Mouse (Mus musculus) hindbrain, embryonic 13.5 days (tissue): ENCODE data around the gene Slc35g2. TPM values are rescaled to one million over a fixed set of nuclear protein-coding genes. Genes with fewer than 3 reads are reported as not detected.
A peak's percentile ranks its signal among the peaks of the same experiment; 100 is the strongest.

ENCODE experiments used
- ATAC-seq: fragments of 200-750 bp; cut with Nextera tagmentation; 2 replicates; pipeline ENCODE4 v1.8.0; 2017; ENCODE audit warnings: moderate TSS enrichment; ENCODE audit not compliant: low FRiP score
- H3K27ac ChIP-seq: fragments of 300-500 bp; sonication (generic); 2 replicates; pipeline ENCODE4 v1.5.1; 2015; ENCODE audit warnings: inconsistent platforms, mild to moderate bottlenecking, moderate library complexity
- H3K27me3 ChIP-seq: fragments of 300-500 bp; sonication (generic); 2 replicates; pipeline ENCODE4 v1.6.1; 2015; ENCODE audit warnings: mild to moderate bottlenecking, inconsistent platforms
- H3K36me3 ChIP-seq: fragments of 300-500 bp; sonication (generic); 2 replicates; pipeline ENCODE4 v1.6.1; 2015; ENCODE audit warnings: mild to moderate bottlenecking, inconsistent platforms
- H3K4me1 ChIP-seq: fragments of 300-500 bp; sonication (generic); replicated peaks from 2 replicates; pipeline ENCODE4 v1.6.1; 2015; ENCODE audit warnings: inconsistent platforms
- H3K4me2 ChIP-seq: fragments of 300-500 bp; sonication (generic); 2 replicates; pipeline ENCODE4 v1.6.1; 2015; ENCODE audit warnings: inconsistent platforms, mild to moderate bottlenecking, moderate library complexity
- H3K4me3 ChIP-seq: fragments of 300-500 bp; sonication (generic); 2 replicates; pipeline ENCODE4 v1.5.1; 2015; ENCODE audit warnings: mild to moderate bottlenecking, inconsistent platforms
- H3K9ac ChIP-seq: fragments of 300-500 bp; sonication (generic); 2 replicates; pipeline ENCODE4 v1.6.1; 2015; ENCODE audit warnings: mild to moderate bottlenecking, inconsistent platforms
- H3K9me3 ChIP-seq: fragments of 300-500 bp; sonication (generic); 2 replicates; pipeline ENCODE4 v1.6.1; 2016; ENCODE audit warnings: inconsistent platforms
- WGBS: fragments of 180-500 bp; shearing (Covaris S2); methylation state at CpG from one replicate; pipeline ENCODE4 v1.1.7; 2015; 5-methylcytosine and 5-hydroxymethylcytosine counted together
- polyA plus RNA-seq: library from polyadenylated mRNA; unstranded; fragments of >200 nt; fragmentation: Nextera tagmentation; extraction: Ambion mirVana; gene quantifications from 2 replicates; pipeline ENCODE4 v1.2.1, GENCODE M21; 2015

The Slc35g2 gene
- polyA plus RNA-seq, 1 experiment from 2014 or later: 15.4 TPM

DNA sequence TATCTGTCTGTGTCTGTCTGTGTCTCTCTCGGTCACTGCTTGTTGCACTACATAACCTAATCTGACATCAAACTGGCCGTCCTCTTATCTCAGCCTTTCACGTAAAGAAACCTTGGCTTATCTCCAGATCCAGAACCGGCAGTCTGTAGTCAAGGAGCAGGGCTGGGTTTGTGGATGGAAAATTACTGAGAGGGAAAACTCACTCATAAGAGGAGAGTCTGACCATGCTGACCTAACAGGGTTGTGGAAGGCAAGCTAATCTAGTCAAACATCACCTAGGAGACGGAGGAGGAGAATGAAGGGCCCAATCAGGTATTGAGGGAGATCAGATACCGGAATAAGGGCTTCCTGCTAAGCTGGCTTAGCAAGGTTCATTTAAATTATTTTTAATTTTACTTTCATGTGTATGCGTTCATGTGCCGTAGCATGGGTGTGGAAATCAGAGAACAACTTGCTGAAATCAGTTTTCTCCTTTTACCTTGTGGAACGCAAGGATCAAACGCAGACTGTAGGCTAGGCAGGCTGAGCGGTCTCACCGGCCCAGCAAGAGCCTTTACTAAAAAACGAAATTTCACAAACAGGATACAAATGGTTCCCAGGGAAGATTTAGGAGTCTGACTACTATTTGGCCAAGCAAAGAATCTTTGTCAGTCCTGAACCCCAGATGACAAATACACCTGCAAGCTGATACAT lies 12.1 kb upstream of the Slc35g2 start:
- H3K36me3 ChIP-seq: no peaks in the 10 kb centered on the region
- H3K4me3 ChIP-seq: no peak overlapping the region
- peak overlapping the region; percentile 35 for H3K27ac ChIP-seq
- H3K27me3 ChIP-seq: no peaks in the 10 kb centered on the region
- peaks cover 19% of the 10 kb centered on the region for H3K4me1 ChIP-seq
- 64% methylated on average over 13 of the region's 13 CpGs for WGBS
- no peak overlapping the region for H3K4me2 ChIP-seq
- ATAC-seq: no peak
- no peaks in the 10 kb centered on the region for H3K9me3 ChIP-seq
- no peak overlapping the region for H3K9ac ChIP-seq

DNA sequence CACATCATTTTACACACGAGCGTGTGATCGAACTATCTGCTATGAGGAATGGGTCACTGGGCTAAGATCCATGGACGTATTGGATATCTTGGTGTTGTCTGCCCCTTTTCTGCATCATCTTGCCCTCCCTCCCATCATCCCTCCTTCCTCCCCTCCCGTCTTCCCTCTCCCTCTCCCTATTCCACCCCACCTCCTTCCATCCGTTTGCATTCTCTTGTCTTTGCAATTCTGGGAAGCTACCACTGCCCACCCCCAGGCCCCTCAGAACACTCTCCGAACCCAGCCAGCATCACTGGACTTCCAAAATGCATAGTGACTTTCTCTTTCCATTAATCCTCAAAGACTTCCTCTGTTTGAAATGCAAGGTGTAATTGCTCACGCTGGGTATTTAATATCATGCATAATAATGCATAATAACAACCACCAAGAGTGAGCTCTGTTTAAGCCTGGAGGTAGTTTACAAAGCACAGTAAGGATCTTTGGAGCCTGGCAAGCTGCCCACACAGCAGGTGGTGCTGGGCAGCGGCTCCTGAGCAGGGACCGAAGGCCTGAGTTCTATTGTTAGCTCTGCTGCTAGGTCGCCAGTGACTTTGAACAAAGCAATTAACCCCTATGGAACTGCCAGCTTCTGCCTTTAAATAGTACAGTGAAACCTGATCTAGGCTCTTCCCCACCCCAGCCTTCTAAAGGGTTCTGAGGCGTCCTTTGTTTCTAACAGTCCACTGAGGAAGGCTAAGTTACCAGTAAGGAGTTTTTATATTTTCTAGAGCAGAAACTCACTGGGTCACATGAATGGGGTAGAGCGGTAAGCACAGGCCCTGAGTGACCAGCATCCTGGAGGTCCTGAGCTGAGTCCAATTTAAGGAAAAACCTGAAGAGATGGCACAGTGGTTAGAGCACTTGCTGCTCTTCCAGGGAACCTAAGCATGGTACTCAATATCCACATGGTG lies 10.9 kb upstream of the Slc35g2 start:
- no peak overlapping the region for H3K4me2 ChIP-seq
- ATAC-seq: 0 out of 2 replicates have a peak, but pooled peaks have one; percentile 24
- no peaks in the 10 kb centered on the region for H3K9me3 ChIP-seq

DNA sequence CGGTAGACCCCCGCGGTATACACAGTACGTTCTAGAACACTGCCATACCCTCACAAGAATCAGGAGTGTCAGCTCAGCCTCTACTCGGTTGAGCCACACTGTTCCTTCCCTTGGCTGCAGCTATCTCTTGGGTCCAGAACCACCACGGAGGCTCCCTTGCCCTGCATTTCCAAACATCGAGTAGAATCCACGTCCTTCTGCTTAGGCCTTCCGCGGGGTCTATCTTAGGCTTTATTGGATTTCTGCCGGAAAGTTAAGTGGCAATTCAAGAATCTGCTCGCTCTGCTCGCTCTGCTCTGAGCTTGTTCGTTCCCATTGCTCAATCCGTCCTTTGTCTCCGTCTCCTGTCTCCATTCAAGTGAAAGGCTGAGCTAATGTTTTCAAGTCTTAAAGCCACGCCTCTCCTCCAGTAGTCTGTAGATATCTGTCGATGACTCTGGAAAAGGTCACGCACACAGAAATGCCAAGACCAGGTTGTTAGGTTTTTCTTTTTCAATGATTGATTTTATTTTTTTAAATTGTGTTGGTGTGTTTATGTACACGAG lies 9.4 kb upstream of the Slc35g2 start:
- Histone ChIP-seq H3K27ac (no peak overlapping the region), H3K4me3 (no peak overlapping the region), H3K9me3 (no peaks in the 10 kb centered on the region), H3K36me3 (no peaks in the 10 kb centered on the region), H3K4me2 (no peak overlapping the region), H3K4me1 (peaks cover 19% of the 10 kb centered on the region), H3K27me3 (no peaks in the 10 kb centered on the region), H3K9ac (no peak overlapping the region)
- WGBS: 51% methylated on average over 20 of the region's 20 CpGs
- no peak for ATAC-seq

More for the DNA sequence above, 10.9 kb upstream of the Slc35g2 start:
- Histone ChIP-seq H3K9ac (no peak overlapping the region), H3K4me1 (peaks cover 19% of the 10 kb centered on the region), H3K4me3 (no peak overlapping the region), H3K27me3 (no peaks in the 10 kb centered on the region), H3K36me3 (no peaks in the 10 kb centered on the region), H3K27ac (peak overlapping the region; percentile 72)
- WGBS: 27% methylated on average over 13 of the region's 13 CpGs

DNA sequence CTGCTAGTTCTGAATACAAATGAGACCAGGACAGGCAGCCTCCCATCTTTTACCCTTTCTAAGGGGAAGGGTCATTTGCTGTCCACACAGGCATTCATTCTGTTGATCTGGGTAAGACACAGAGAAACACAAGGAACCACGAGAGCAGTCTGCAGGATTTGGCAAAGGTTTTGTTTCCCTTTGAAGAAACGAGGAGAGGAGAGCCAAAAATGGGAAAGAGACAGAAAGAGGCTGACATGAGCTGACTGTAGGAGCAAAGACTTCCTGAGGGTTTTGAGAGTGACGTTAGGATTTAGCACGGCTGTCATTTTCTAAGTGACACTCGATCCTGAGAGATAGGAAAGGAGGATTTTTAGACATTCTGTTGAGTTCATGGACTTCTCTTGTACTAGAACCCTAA lies 3.1 kb upstream of the Slc35g2 start:
- Histone ChIP-seq H3K27ac (no peak overlapping the region), H3K27me3 (no peaks in the 10 kb centered on the region), H3K9me3 (no peaks in the 10 kb centered on the region), H3K4me3 (no peak overlapping the region), H3K9ac (no peak overlapping the region), H3K4me1 (peaks cover 11% of the 10 kb centered on the region), H3K36me3 (no peaks in the 10 kb centered on the region), H3K4me2 (no peak overlapping the region)
- ATAC-seq: no peak
- 54% methylated on average over 5 of the region's 5 CpGs for WGBS

DNA sequence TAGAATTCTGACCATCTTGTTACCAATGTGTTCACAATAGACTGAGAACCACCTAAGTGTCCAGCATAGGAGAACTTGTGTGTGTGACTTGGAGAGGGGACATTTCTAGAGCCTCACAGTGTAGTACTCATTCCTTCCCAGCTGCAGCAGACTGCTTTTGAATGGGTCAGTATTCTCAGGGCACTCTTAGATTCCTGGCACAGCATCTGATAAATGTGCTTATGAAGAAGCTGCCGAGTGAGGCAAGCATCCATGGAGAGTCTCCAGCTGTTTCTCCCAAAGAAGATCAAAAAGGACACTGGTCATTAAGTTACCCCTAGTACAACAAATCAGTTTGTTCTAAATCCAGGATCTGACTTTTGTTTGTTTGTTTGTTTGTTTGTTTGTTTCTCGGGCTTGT lies 2.4 kb upstream of the Slc35g2 start:
- H3K4me1 ChIP-seq: peaks cover 11% of the 10 kb centered on the region
- no peak for ATAC-seq

DNA sequence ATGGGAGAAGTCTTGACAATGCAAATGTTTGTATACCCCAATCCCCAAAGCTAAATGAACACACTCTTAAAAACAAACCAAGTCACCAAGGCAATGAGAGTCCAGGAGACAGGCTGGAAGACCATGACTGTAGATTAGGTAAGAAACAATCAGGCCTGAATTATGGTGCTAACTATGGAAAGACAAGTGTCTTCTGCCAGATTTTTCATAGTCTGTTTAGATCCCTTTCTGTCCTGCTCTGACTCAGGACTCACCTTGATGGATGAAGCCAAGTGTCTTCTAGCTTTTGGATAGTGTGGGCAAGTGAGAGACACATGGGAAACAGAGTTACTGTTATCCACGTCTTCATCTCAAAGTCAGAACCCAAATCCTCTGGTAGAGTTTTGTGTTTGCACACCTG lies 621 bp upstream of the Slc35g2 start:
- Histone ChIP-seq H3K27me3 (no peaks in the 10 kb centered on the region), H3K4me2 (peak overlapping the region; percentile 78), H3K9me3 (no peaks in the 10 kb centered on the region), H3K27ac (peak overlapping the region; percentile 85; the same call in 1 of the 2 replicates), H3K36me3 (no peaks in the 10 kb centered on the region), H3K9ac (peak overlapping the region; percentile 81; the same call in 1 of the 2 replicates), H3K4me3 (peak overlapping the region; percentile 69), H3K4me1 (peaks cover 11% of the 10 kb centered on the region)
- ATAC-seq: no peak
- 81% methylated on average over 1 of the region's 1 CpGs for WGBS

More for the DNA sequence above, 2.4 kb upstream of the Slc35g2 start:
- Histone ChIP-seq H3K9ac (no peak overlapping the region), H3K4me2 (no peak overlapping the region), H3K36me3 (no peaks in the 10 kb centered on the region), H3K27ac (no peak overlapping the region), H3K9me3 (no peaks in the 10 kb centered on the region), H3K27me3 (no peaks in the 10 kb centered on the region), H3K4me3 (no peak overlapping the region)
- WGBS: 78% methylated on average over 2 of the region's 2 CpGs

DNA sequence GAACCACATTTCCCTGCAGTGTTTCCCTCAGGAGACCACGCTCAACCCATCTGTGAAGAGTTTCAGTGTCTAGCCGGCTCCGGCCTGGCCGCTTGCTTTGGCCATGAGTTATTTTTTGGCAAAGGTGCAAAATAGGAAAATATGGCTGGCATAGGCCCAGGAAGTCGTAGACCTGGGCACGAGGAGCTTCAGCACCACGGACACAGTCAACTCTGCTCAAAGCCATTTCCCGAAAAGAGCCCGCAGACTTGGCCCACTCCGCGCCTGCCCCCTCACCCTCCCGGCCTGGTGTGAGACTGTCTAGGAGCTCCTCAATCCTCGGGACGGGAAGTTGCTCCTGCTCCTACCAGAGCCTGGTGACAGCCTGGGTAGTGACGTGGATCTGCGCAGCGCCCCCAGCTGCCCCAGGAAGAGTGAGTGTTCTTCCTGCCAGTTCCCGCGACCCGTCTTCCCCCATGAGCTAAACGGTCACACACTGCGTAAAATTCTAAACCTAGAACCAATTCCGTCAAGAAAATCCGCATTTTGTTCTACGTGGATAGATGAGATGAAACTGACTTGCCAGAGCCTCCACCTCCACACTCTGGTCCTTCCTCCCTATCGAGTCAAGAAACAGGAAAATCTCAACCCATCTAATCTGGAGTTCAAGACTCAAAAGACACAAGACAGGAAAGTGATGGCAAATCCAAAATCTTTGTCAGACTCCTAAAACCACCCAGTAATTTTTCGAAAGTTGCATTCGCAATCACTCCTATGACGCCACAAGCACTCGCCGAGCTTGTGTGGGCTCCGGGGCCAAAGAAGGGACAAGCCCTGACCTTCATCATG lies 878 bp downstream of the Slc35g2 start:
- Histone ChIP-seq H3K27ac (peak overlapping the region; percentile 85), H3K36me3 (no peaks in the 10 kb centered on the region), H3K4me1 (peaks cover 11% of the 10 kb centered on the region), H3K9ac (peak overlapping the region; percentile 81), H3K27me3 (no peaks in the 10 kb centered on the region), H3K4me3 (peak overlapping the region; percentile 69), H3K9me3 (no peaks in the 10 kb centered on the region), H3K4me2 (peak overlapping the region; percentile 78)
- peak; percentile 57; the same call in 1 of the 2 replicates for ATAC-seq
- 11% methylated on average over 32 of the region's 32 CpGs for WGBS

DNA sequence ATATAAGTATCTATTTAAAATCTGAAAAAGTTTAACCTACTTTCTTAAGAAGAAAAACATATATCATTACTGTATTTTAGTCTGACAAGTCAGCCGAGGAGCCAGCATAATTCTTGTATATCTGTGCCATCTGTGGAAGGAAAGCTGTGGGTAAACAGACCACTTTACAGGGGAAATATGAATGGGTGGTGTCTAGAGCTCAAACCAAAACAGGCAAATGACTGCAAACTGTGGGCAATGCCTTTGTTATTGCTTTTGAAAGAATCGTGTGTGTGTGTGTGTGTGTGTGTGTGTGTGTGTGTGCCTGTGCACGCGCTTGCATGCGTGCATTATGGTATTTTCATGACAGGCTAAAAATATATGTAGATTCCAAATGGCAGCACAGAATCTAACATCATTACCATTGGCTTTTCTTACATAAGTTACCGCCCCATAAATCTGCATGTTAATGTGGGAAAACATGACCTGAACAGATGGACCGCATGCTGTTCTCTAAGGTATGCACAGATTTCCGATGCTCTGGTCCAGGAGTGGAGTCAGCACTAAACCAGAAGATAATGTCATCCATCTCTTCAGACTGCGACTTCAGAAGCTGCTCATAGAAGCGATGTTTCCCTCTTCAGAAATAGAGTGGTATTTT lies 10.5 kb downstream of the Slc35g2 start:
- Histone ChIP-seq H3K4me1 (no peaks in the 10 kb centered on the region; the same call in 1 of the 2 replicates), H3K27me3 (no peaks in the 10 kb centered on the region), H3K27ac (no peak overlapping the region), H3K4me2 (no peak overlapping the region), H3K4me3 (no peak overlapping the region), H3K9ac (no peak overlapping the region), H3K36me3 (no peaks in the 10 kb centered on the region), H3K9me3 (no peaks in the 10 kb centered on the region)
- WGBS: 80% methylated on average over 10 of the region's 10 CpGs
- no peak for ATAC-seq

DNA sequence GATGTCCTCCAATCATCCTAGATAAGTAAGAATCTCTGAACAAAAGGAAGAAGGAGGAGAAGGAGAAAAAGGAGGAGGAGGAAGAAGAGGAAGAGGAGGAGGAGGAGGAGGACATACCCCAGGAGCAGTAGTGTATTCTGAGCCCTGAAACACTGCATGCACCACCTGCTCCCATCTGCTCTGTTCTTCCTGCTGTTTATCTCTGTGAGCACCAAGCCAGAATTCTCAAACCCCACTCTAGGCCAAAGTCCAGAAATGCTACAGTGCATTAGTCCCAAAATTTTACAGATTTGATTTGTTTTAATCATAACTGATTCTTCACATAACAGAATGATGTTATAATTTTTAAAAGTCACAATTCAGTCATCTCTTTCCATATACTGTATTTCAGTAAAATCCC lies 11.9 kb downstream of the Slc35g2 start:
- H3K27ac ChIP-seq: no peak overlapping the region
- H3K9ac ChIP-seq: no peak overlapping the region
- no peaks in the 10 kb centered on the region for H3K9me3 ChIP-seq
- no peaks in the 10 kb centered on the region; the same call in 1 of the 2 replicates for H3K4me1 ChIP-seq
- H3K36me3 ChIP-seq: no peaks in the 10 kb centered on the region
- no peak for ATAC-seq
- H3K4me2 ChIP-seq: no peak overlapping the region
- H3K4me3 ChIP-seq: no peak overlapping the region
- no peaks in the 10 kb centered on the region for H3K27me3 ChIP-seq

DNA sequence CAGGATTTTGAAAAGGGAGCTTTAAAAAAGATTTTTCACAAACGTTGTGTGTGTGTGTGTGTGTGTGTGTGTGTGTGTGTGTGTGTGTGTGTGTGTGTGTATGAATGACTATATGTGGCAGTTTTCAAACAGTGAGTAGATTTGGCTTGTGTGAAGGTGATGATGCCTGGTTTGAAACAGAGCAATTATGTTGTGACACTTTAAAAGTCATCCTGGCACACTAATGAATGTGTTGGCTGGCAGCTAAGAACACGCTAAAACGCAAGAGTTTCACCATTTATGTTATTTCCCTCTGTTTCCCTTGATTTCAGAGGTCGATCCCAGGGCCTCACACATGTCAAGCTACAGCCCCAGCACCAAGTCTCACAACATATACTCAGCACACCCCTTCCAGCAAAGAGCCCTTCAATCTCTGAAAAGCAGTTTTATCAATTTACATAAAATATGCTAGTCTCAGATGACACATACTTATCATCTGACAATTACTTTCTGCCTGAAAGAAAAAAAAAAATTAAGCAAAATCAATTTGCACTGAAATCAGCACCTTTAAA lies 12.8 kb downstream of the Slc35g2 start:
- Histone ChIP-seq H3K36me3 (peaks cover 2% of the 10 kb centered on the region), H3K4me1 (no peaks in the 10 kb centered on the region; the same call in 1 of the 2 replicates), H3K27me3 (no peaks in the 10 kb centered on the region), H3K4me3 (no peak overlapping the region), H3K27ac (no peak overlapping the region), H3K4me2 (no peak overlapping the region), H3K9ac (no peak overlapping the region), H3K9me3 (no peaks in the 10 kb centered on the region)
- 85% methylated on average over 4 of the region's 4 CpGs for WGBS
- ATAC-seq: no peak

DNA sequence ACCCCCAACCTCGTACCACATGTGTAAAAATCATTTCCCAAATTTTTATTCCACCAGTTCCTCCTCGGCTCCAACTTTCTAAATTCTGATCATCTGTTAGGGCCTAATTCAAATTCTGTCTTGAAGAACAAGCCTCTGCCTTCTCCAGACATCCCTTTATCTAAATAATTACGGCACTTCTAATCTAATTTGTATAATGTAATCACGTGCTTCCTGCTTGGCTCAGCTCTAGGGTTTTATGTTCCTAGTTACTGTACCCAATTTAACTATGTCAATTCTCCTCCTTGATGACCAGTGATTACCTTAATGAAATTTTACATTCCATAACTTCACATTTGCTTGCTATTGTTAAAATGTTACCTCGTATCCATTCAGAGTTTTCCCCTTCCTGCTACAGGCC lies 15.2 kb downstream of the Slc35g2 start:
- WGBS: 87% methylated on average over 5 of the region's 5 CpGs
- no peak overlapping the region for H3K4me3 ChIP-seq

More for the DNA sequence above, 15.2 kb downstream of the Slc35g2 start:
- Histone ChIP-seq H3K27ac (no peak overlapping the region), H3K4me1 (no peaks in the 10 kb centered on the region; the same call in 1 of the 2 replicates), H3K4me2 (no peak overlapping the region), H3K9ac (no peak overlapping the region), H3K9me3 (no peaks in the 10 kb centered on the region), H3K27me3 (no peaks in the 10 kb centered on the region), H3K36me3 (peaks cover 19% of the 10 kb centered on the region)
- no peak for ATAC-seq
